Mouse (Mus musculus) cortical plate, adult 2 months (tissue): ENCODE data around the gene Spata17.

ENCODE experiments used
- CTCF ChIP-seq: fragments of 200-500 bp; IDR thresholded peaks from 2 replicates; pipeline ENCODE4 v1.5.1; 2011; ENCODE audit warnings: mild to moderate bottlenecking, control low read depth, low read length; ENCODE audit not compliant: insufficient read depth; ENCODE audit errors: extremely low read depth
- POLR2A ChIP-seq: fragments of 200-500 bp; IDR thresholded peaks from 2 replicates; pipeline ENCODE4 v1.6.1; 2011; ENCODE audit warnings: mild to moderate bottlenecking, low read length, control low read depth; ENCODE audit not compliant: insufficient read depth; ENCODE audit errors: extremely low read depth

DNA sequence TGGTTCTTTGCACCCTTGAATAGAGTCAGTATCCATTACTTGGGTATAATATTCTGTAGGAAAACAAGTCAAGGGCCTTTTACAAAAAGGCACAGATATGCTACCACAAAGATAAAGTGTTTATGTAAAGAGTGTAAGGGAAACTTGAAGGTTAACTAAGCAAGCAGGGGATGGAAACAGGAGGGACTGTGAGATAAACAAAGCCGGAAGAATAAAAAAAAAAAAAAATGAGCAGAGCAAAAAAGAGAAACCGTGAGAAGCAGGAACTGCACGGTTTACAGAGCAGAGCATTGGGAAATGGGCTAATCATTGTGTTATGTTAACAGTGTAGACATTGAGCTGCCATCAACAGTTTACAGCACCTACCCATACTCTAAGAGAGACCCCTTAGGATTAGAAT is 44.9 kb downstream of the Spata17 start:
- TF ChIP-seq CTCF (no peak), POLR2A (no peak)
